Mouse (Mus musculus) hindbrain, embryonic 14.5 days (tissue): ENCODE measurements around the gene Ankrd63. TPM values are rescaled to one million over a fixed set of nuclear protein-coding genes. Genes with fewer than 3 reads are reported as not detected.

Experiments used
- ATAC-seq: fragments of 200-750 bp; cut with Nextera tagmentation; 2 replicates; pipeline ENCODE4 v1.8.0; 2017; ENCODE audit warnings: moderate number of reproducible peaks, mild to moderate bottlenecking, moderate TSS enrichment, moderate library complexity; ENCODE audit not compliant: low FRiP score
- DNase-seq: peaks from one replicate; pipeline ENCODE4 v3.0.0-alpha.2; 2015; ENCODE audit warnings: low spot score
- H3K27ac ChIP-seq: fragments of 300-500 bp; sonication (generic); 2 replicates; pipeline ENCODE4 v1.5.1; 2014; ENCODE audit warnings: mild to moderate bottlenecking, moderate library complexity
- H3K27me3 ChIP-seq: fragments of 300-500 bp; sonication (generic); 2 replicates; pipeline ENCODE4 v1.6.1; 2014; ENCODE audit warnings: mild to moderate bottlenecking, low read length, mixed read lengths; ENCODE audit not compliant: control insufficient read depth, insufficient read depth
- H3K36me3 ChIP-seq: fragments of 300-500 bp; sonication (generic); replicated peaks from 2 replicates; pipeline ENCODE4 v1.6.1; 2014; ENCODE audit not compliant: control insufficient read depth, insufficient read depth
- H3K4me1 ChIP-seq: fragments of 300-500 bp; sonication (generic); replicated peaks from 2 replicates; pipeline ENCODE4 v1.6.1; 2014; ENCODE audit warnings: antibody characterized with exemption, low read length, mixed read lengths; ENCODE audit not compliant: control insufficient read depth, insufficient read depth
- H3K4me2 ChIP-seq: fragments of 300-500 bp; sonication (generic); replicated peaks from 2 replicates; pipeline ENCODE4 v1.6.1; 2014; ENCODE audit warnings: mild to moderate bottlenecking, moderate library complexity
- H3K4me3 ChIP-seq: fragments of 300-500 bp; sonication (generic); replicated peaks from 2 replicates; pipeline ENCODE4 v1.5.1; 2014; ENCODE audit warnings: mild to moderate bottlenecking, low read length
- H3K9ac ChIP-seq: fragments of 300-500 bp; sonication (generic); 2 replicates; pipeline ENCODE4 v1.6.1; 2014
- H3K9me3 ChIP-seq: fragments of 300-500 bp; sonication (generic); 2 replicates; pipeline ENCODE4 v1.6.1; 2016; ENCODE audit warnings: low read length; ENCODE audit not compliant: control insufficient read depth
- WGBS: fragments of 180-500 bp; shearing (Covaris S2); extraction: QIAGEN DNeasy Blood & Tissue Kit; methylation state at CpG from one replicate; pipeline ENCODE4 v1.1.7; 2014; 5-methylcytosine and 5-hydroxymethylcytosine counted together
- polyA plus RNA-seq: library from polyadenylated mRNA; unstranded; fragments of >200 nt; fragmentation: Nextera tagmentation; extraction: Ambion mirVana; gene quantifications from 2 replicates; pipeline ENCODE4 v1.2.1, GENCODE M21; 2014

Gene Ankrd63
- not detected in 2 replicates for polyA plus RNA-seq

GRCm38 (mm10) chr2:118703913-118704730, at the start of gene Ankrd63:
TSS of gene Ankrd63 (minus strand) at chr2:118703963.
- ATAC-seq (no peak), DNase-seq (no peak)
- peaks cover 100% of the 10 kb centered on the region for H3K27me3 ChIP-seq
- peak within 1 kb of the TSS; percentile 34 for H3K4me3 ChIP-seq
- H3K4me2 ChIP-seq: peak within 1 kb of the TSS; percentile 63
- WGBS: 2% methylated on average over 42 of the region's 50 CpGs
- peak within 1 kb of the TSS; percentile 26 for H3K9ac ChIP-seq
- H3K36me3 ChIP-seq: no peaks in the 10 kb centered on the region
- peaks cover 30% of the 10 kb centered on the region for H3K4me1 ChIP-seq
- H3K27ac ChIP-seq: no peak within 1 kb of the TSS
- H3K9me3 ChIP-seq: no peaks in the 10 kb centered on the region

DNA sequence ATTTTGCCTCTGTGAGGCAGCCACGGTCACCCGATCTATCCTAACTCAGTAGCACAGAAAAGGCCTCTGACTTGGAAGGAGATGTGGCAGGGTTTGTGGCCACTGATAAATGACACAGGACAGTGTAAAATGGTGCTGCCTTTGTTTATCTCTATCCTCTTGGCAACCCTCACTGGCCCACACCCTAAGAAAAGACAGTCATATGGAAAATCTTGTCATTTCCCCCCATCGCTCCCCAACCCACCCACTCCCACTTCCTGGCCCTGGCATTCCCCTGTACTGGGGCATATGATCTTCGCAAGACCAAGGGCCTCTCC, 49.0 kb upstream of the Ankrd63 start:
- 66% methylated on average over 4 of the region's 4 CpGs for WGBS
- no peak for DNase-seq
- Histone ChIP-seq H3K36me3 (no peaks in the 10 kb centered on the region), H3K9ac (no peak overlapping the region), H3K4me2 (no peak overlapping the region), H3K27me3 (no peaks in the 10 kb centered on the region), H3K4me3 (no peak overlapping the region), H3K4me1 (peaks cover 30% of the 10 kb centered on the region), H3K9me3 (no peaks in the 10 kb centered on the region), H3K27ac (no peak overlapping the region)
- ATAC-seq: no peak

- Histone ChIP-seq H3K9me3 (no peaks in the 10 kb centered on the region), H3K4me3 (no peak overlapping the region), H3K27me3 (no peaks in the 10 kb centered on the region), H3K4me2 (no peak overlapping the region), H3K9ac (no peak overlapping the region), H3K27ac (no peak overlapping the region), H3K36me3 (no peaks in the 10 kb centered on the region), H3K4me1 (peaks cover 36% of the 10 kb centered on the region)
- 66% methylated on average over 16 of the region's 16 CpGs for WGBS
- ATAC-seq (no peak), DNase-seq (no peak)
These were observed 48.4 kb upstream of the Ankrd63 start for GRCm38 (mm10) chr2:118751896-118752791.

GRCm38 (mm10) chr2:118750476-118750875, 46.7 kb upstream of the Ankrd63 start:
- 73% methylated on average over 8 of the region's 8 CpGs for WGBS
- Histone ChIP-seq H3K4me1 (peaks cover 39% of the 10 kb centered on the region), H3K9ac (no peak overlapping the region), H3K36me3 (no peaks in the 10 kb centered on the region), H3K27me3 (no peaks in the 10 kb centered on the region), H3K9me3 (no peaks in the 10 kb centered on the region), H3K4me3 (no peak overlapping the region), H3K27ac (no peak overlapping the region), H3K4me2 (peak overlapping the region; percentile 24; the same call in 1 of the 2 replicates)
- ATAC-seq: no peak
- no peak for DNase-seq

- Histone ChIP-seq H3K27me3 (peaks cover 2% of the 10 kb centered on the region; the same call in 1 of the 2 replicates), H3K4me2 (peak overlapping the region; percentile 24), H3K4me3 (no peak overlapping the region), H3K9me3 (no peaks in the 10 kb centered on the region), H3K36me3 (no peaks in the 10 kb centered on the region), H3K27ac (no peak overlapping the region), H3K4me1 (peaks cover 47% of the 10 kb centered on the region), H3K9ac (peak overlapping the region; percentile 24)
- no peak for ATAC-seq
- WGBS: 13% methylated on average over 10 of the region's 10 CpGs
- DNase-seq: no peak
These were observed 45.6 kb upstream of the Ankrd63 start for GRCm38 (mm10) chr2:118749341-118749884.

DNA sequence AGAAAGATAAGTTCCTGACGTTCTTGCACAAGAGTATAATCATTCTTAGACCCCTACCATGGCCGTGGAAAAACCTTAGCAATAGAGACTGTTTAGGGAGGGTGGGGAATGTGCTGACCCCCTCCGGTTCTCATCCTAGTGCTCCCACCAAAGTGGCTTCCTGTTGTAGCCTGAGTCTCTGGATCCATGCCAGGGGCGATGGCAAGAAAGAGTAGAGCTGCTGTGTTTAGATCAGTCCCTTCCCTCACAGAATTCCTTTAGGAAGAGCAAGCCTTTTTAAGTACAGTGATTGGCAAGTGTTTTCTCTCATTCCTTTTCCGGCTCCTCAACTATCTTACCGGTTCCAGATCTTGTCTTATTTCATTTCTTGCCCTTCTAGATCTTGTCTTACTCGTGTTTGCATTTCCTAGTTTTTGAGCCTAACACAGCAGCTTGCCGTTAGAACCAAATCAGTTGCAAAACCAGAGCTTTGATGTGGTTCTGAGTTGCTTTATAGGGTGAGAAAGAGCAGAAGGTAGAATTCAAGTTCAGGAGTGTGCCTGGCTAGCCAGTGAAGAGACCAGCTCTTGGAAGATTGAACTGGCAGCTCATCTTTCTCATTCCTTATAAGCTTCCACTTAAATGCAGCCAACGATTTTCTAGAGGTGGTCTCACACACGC, 43.7 kb upstream of the Ankrd63 start:
- 38% methylated on average over 10 of the region's 10 CpGs for WGBS

GRCm38 (mm10) chr2:118745915-118746901, 42.4 kb upstream of the Ankrd63 start:
- Histone ChIP-seq H3K27me3 (peaks cover 4% of the 10 kb centered on the region; the same call in 1 of the 2 replicates), H3K4me3 (peak overlapping the region; percentile 89), H3K36me3 (no peaks in the 10 kb centered on the region), H3K4me2 (peak overlapping the region; percentile 84), H3K9ac (peak overlapping the region; percentile 94), H3K4me1 (peaks cover 48% of the 10 kb centered on the region), H3K27ac (peak overlapping the region; percentile 75), H3K9me3 (no peaks in the 10 kb centered on the region)
- no peak for DNase-seq
- peak; percentile 36 for ATAC-seq
- WGBS: under 1% methylated on average over 100 of the region's 113 CpGs

More for the DNA sequence above, 43.7 kb upstream of the Ankrd63 start:
- Histone ChIP-seq H3K9ac (peak overlapping the region; percentile 94), H3K36me3 (no peaks in the 10 kb centered on the region), H3K4me3 (peak overlapping the region; percentile 89), H3K4me2 (peak overlapping the region; percentile 84), H3K27me3 (peaks cover 4% of the 10 kb centered on the region; the same call in 1 of the 2 replicates), H3K4me1 (peaks cover 48% of the 10 kb centered on the region), H3K9me3 (no peaks in the 10 kb centered on the region), H3K27ac (no peak overlapping the region)
- DNase-seq (peak; percentile 58), ATAC-seq (no peak)

- DNase-seq (peak; percentile 89), ATAC-seq (peak; percentile 93)
- 1% methylated on average over 31 of the region's 57 CpGs for WGBS
- Histone ChIP-seq H3K27ac (peak within 1 kb of the TSS; percentile 75), H3K4me2 (peak within 1 kb of the TSS; percentile 84), H3K27me3 (peaks cover 4% of the 10 kb centered on the region; the same call in 1 of the 2 replicates), H3K9me3 (no peaks in the 10 kb centered on the region), H3K36me3 (no peaks in the 10 kb centered on the region), H3K4me1 (peaks cover 43% of the 10 kb centered on the region), H3K9ac (peak within 1 kb of the TSS; percentile 94), H3K4me3 (peak within 1 kb of the TSS; percentile 89)
These were observed 41.6 kb upstream of the Ankrd63 start, which contains the start of gene Inafm2 for GRCm38 (mm10) chr2:118745232-118745884. TSS of gene Inafm2 (plus strand) at chr2:118745758.
